Mouse (Mus musculus) gastrocnemius, postnatal 25 days (tissue): Measurements from ENCODE around the gene AC131692.1. TPM values are rescaled to one million over a fixed set of nuclear protein-coding genes. Genes with fewer than 3 reads are reported as not detected.

Experiments
- microRNA-seq, 2 experiments: library from miRNA; unstranded; fragments of <30 nt; microRNA quantifications; one replicate each; pipeline ENCODE4 v1.2.0; 2021; ENCODE audit warnings: borderline replicate concordance in 2 of 2
- total RNA-seq, 2 experiments: library from RNA; stranded (reverse); gene quantifications; 1 replicate in 1 of 2; 2 replicates in 1 of 2; pipeline ENCODE4 v1.2.3; 2021

The AC131692.1 gene
- total RNA-seq, 2 experiments from 2014 or later, result not detected

Small RNA genes lying within 50 kb of the gene (microRNA-seq; reads per million reads assigned to microRNA genes)
- 0 to 0.74 reads per million in 2 experiments for gene Mir6988

Other genes starting within 250 kb of the AC131692.1 start
- gene Frmd8, start 219.1 kb upstream of the AC131692.1 start, total RNA-seq, result 1 to 10 TPM; 3.7 to 6.4 TPM
- 1 to 10 TPM in 1 of 2 experiments, under 1 TPM in 1; 0.59 to 1.3 TPM for gene Slc25a45, start 216.6 kb upstream of the AC131692.1 start, total RNA-seq
- under 1 TPM; 0.15 to 0.35 TPM for gene Tigd3, start 200.3 kb upstream of the AC131692.1 start, total RNA-seq
- gene Dpf2, start 181.4 kb upstream of the AC131692.1 start, total RNA-seq, result 10 to 100 TPM; 80.6 to 83.5 TPM
- gene Cdc42ep2, start 169.6 kb upstream of the AC131692.1 start, total RNA-seq, result 10 to 100 TPM; 12.0 to 13.0 TPM
- 10 to 100 TPM in 1 of 2 experiments, 1 to 10 TPM in 1; 9.2 to 10.8 TPM for gene Pola2, start 130.2 kb upstream of the AC131692.1 start, total RNA-seq
- not detected for gene Slc22a20, start 108.3 kb upstream of the AC131692.1 start, total RNA-seq
- 10 to 100 TPM; 76.8 to 81.5 TPM for gene Capn1, start 78.5 kb upstream of the AC131692.1 start, total RNA-seq
- 10 to 100 TPM; 15.2 to 16.2 TPM for gene Syvn1, start 47.8 kb upstream of the AC131692.1 start, total RNA-seq
- gene Mrpl49, start 36.6 kb upstream of the AC131692.1 start, total RNA-seq, result 10 to 100 TPM; 27.2 to 29.2 TPM
- gene Fau, start 36.6 kb upstream of the AC131692.1 start, total RNA-seq, result 100 to 1,000 TPM; 317 to 352 TPM
- gene Znhit2, start 33.2 kb upstream of the AC131692.1 start, total RNA-seq, result 1 to 10 TPM; 6.8 to 7.7 TPM
- 1 to 10 TPM; 4.2 to 6.9 TPM for gene Tm7sf2, start 26.0 kb upstream of the AC131692.1 start, total RNA-seq
- 10 to 100 TPM; 18.0 to 19.1 TPM for gene Vps51, start 17.2 kb upstream of the AC131692.1 start, total RNA-seq
- not detected for gene Tmem262, start 14.4 kb upstream of the AC131692.1 start, total RNA-seq
- not detected for gene Gm28374, start 12.2 kb upstream of the AC131692.1 start, total RNA-seq
- 10 to 100 TPM; 10.6 to 10.7 TPM for gene Zfpl1, start 9.5 kb upstream of the AC131692.1 start, total RNA-seq
- gene Cdca5, start 9.4 kb upstream of the AC131692.1 start, total RNA-seq, result under 1 TPM; 0.23 to 0.67 TPM
- gene Naaladl1, start 11.4 kb downstream of the AC131692.1 start, total RNA-seq, result not detected
- 10 to 100 TPM in 1 of 2 experiments, 1 to 10 TPM in 1; 8.8 to 10.3 TPM for gene Sac3d1, start 24.2 kb downstream of the AC131692.1 start, total RNA-seq
- gene Snx15, start 33.9 kb downstream of the AC131692.1 start, total RNA-seq, result 10 to 100 TPM in 1 of 2 experiments, 1 to 10 TPM in 1; 8.7 to 12.4 TPM
- under 1 TPM; 0.19 to 0.72 TPM for gene Batf2, start 46.6 kb downstream of the AC131692.1 start, total RNA-seq
- 10 to 100 TPM; 53.8 to 59.2 TPM for gene Arl2, start 47.1 kb downstream of the AC131692.1 start, total RNA-seq
- gene Majin, start 90.0 kb downstream of the AC131692.1 start, total RNA-seq, result not detected
- gene Gpha2, start 132.0 kb downstream of the AC131692.1 start, total RNA-seq, result not detected
- gene Ppp2r5b, start 141.5 kb downstream of the AC131692.1 start, total RNA-seq, result 10 to 100 TPM; 28.8 to 32.5 TPM
- gene Atg2a, start 147.2 kb downstream of the AC131692.1 start, total RNA-seq, result 10 to 100 TPM; 15.3 to 16.7 TPM
- 10 to 100 TPM; 33.1 to 34.3 TPM for gene Ehd1, start 182.3 kb downstream of the AC131692.1 start, total RNA-seq
- 1 to 10 TPM; 4.0 to 5.1 TPM for gene Cdc42bpg, start 212.0 kb downstream of the AC131692.1 start, total RNA-seq
- gene Men1, start 240.6 kb downstream of the AC131692.1 start, total RNA-seq, result 1 to 10 TPM; 5.0 to 7.0 TPM
- gene Map4k2, start 246.7 kb downstream of the AC131692.1 start, total RNA-seq, result 10 to 100 TPM in 1 of 2 experiments, 1 to 10 TPM in 1; 9.2 to 14.6 TPM